ENCODE assay signal across 8 mouse cellular contexts in the genomic region with DNA sequence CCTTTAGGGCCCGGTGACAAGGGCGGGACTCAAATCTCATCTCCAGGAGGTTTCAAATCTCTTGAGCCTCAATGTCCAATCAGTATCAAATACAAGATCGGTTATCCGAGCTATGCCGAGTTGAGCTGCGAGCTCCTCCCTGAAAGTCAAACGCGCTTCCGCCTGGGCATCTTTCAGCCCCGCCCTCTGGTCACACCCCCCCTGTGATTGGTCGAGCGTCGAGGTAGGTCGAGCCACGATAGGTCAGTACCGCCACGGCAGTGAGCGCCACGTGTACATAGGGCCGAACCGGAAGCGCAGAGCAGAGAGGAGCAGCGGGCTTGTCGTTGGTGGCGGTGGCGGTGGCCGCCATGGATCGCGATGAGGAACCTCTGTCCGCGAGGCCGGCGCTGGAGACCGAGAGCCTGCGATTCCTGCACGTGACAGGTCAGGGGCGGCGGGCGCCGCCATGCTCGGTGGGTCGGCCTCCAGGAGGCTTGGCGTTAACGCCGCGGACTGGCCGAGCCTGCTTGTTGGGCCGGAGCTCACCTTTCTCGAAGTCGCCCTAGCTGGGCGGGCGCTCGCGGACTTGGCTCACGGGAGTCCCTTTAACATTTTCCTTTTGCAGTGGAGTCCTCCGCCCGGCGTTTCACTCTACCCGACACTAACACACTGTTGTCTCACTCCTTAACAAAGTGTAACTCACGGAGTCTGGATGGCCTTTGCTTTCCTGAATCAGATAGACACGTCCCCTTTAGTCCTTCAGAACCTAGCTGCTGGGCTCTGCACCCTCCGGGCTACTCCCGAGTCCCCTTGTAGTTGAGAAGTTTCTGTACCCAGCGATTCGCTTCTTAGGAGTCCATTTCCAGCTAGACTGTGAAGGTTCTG. TPM values are rescaled to one million over a fixed set of nuclear protein-coding genes. Genes with fewer than 3 reads are reported as not detected.
A peak's percentile ranks its signal among the peaks of the same experiment; 100 is the strongest.
DNase-seq lines count a peak whose midpoint lies in the region; ATAC-seq lines count a peak whose summit lies in the region.

A gene (plus strand): TSS at position 286 of the 867 bp plus-strand sequence.

- DNase-seq in adipocyte (ENCODE audit: low spot score): peak; percentile 96
- peak; percentile 98 for DNase-seq in embryo, embryonic 10 days (ENCODE audit: low spot score)
- DNase-seq in gastrocnemius, postnatal 14 days: peak; percentile 96
- peak; percentile 96 to 97 for DNase-seq in left cerebral cortex, postnatal 10 days (ENCODE audit: extremely low spot score in 1 of 2, low spot score in 2 of 2)
- peak; percentile 94 for DNase-seq in right cerebral cortex, postnatal 25 days
- DNase-seq in urinary bladder, postnatal 4 days (ENCODE audit: low spot score in 2 of 2): peak; percentile 94 to 96

- intact Hi-C loops in gastrocnemius, postnatal 14 days (cut with DNase I; ENCODE audit: low total_unique reads): no loop called here
- intact Hi-C loops in left cerebral cortex, postnatal 10 days (cut with DNase I): no loop called here

- ATAC-seq in inflammation-experienced regulatory T-cells, adult 6 months: peak; percentile 98
- peak; percentile 98 for ATAC-seq in megakaryocyte-erythroid progenitor cell, adult 5-6 weeks (replicated peaks; ENCODE audit: low FRiP score, low TSS enrichment, poor library complexity, severe bottlenecking)

RNA-seq across cellular contexts. Expression of the gene that starts here (rescaled TPM):
- total RNA-seq in gastrocnemius, postnatal 14 days (2021): 10 to 100 TPM; 23.9 to 24.3 TPM
- 100 to 1,000 TPM; 180 to 191 (median 182) TPM for polyA plus RNA-seq in inflammation-experienced regulatory T-cells, adult 6 months (2017; shearing (Covaris generic))
- total RNA-seq in left cerebral cortex, postnatal 10 days (2021): 10 to 100 TPM; 50.4 to 50.9 TPM
- total RNA-seq in megakaryocyte-erythroid progenitor cell, adult 5-6 weeks (2014; fragmentation: Nextera tagmentation): 38.0 and 42.2 TPM in 2 replicates
- 44.9 and 47.5 TPM in 2 replicates for total RNA-seq in megakaryocyte-erythroid progenitor cell, adult 5-6 weeks (2017)

Comparison
In these comparisons a context has a peak if more than half of its experiments do, and no peak if none do; other contexts are left out.
1. Peak in every context shown above with its lines: DNase-seq and ATAC-seq.